Comparison of ENCODE assay signal across 9 mouse cellular contexts in the genomic region with DNA sequence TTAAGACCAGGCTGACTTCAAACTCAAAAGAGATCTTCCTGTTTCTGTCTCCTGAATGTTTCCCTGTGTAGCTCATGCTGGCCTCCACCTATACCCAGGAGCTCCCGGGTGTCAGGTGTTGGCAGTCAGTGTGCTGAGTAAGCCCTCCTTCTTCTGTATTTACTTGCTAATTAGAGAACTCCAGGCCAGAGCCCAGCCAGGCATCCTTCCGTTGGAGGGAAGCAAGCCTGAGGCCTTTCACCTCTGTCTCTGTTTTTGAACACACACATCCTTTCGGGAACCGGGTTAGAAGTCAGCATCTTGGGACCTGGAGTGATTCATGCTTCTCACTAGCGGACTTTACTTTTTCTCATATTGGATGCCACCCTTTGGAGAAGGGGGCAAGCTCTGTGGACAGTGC. TPM values are rescaled to one million over a fixed set of nuclear protein-coding genes. Genes with fewer than 3 reads are reported as not detected.
DNase-seq lines count a peak whose midpoint lies in the region; ATAC-seq and TF ChIP-seq lines count a peak whose summit lies in the region.
"Had no signal": no experiment of that assay in that cellular context is flagged by ENCODE, and none has a peak within 500 bp of the region (broad histone marks: within the 10 kb centered on the region; RNA-seq: fewer than 3 reads in every experiment).

No protein-coding gene starts in this region.

- H3K9me3 ChIP-seq in lung, embryonic 14.5 days (ENCODE audit: low read depth, low read length): no peaks in the 10 kb centered on the region
- no peaks in the 10 kb centered on the region for H3K9me3 ChIP-seq in neural tube, embryonic 15.5 days (replicated peaks)

- H3K36me3 ChIP-seq in lung, embryonic 14.5 days (ENCODE audit: insufficient read depth): peaks cover 30% of the 10 kb centered on the region
- peaks cover 22% of the 10 kb centered on the region for H3K36me3 ChIP-seq in neural tube, embryonic 15.5 days

- peak overlapping the region; percentile 77 for H3K4me3 ChIP-seq in lung, embryonic 14.5 days (ENCODE audit: low read depth, low read length)
- H3K4me3 ChIP-seq in embryonic fibroblast, embryonic 13.5 days (ENCODE audit: insufficient read depth, low read length): peak overlapping the region; percentile 62; the same call in 1 of the 2 replicates
- peak overlapping the region; percentile 67 for H3K4me3 ChIP-seq in neural tube, embryonic 15.5 days (replicated peaks)

- H3K27me3 ChIP-seq in lung, embryonic 14.5 days (ENCODE audit: insufficient read depth, low read length): no peaks in the 10 kb centered on the region
- no peaks in the 10 kb centered on the region for H3K27me3 ChIP-seq in neural tube, embryonic 15.5 days (replicated peaks)

- no peak for DNase-seq in lung, embryonic 14.5 days
- DNase-seq in lung, adult 18-20 months: no peak
- peak; percentile 61 to 68 for DNase-seq in kidney, postnatal 36 days
- DNase-seq in cerebellum, adult 8-10 months: no peak
- no peak for DNase-seq in gastrocnemius, postnatal 14 days
- no peak for DNase-seq in gastrocnemius, adult 8-10 months (ENCODE audit: low spot score in 2 of 2)

- peak overlapping the region; percentile 33; the same call in 1 of the 2 replicates for H3K9ac ChIP-seq in lung, embryonic 14.5 days
- no peak overlapping the region for H3K9ac ChIP-seq in neural tube, embryonic 15.5 days (replicated peaks)

- TF ChIP-seq POLR2A in embryonic fibroblast, embryonic 13.5 days (IDR thresholded peaks at IDR 0.05; ENCODE audit: low read depth, low read length): no peak

- no peak for ATAC-seq in lung, embryonic 14.5 days (ENCODE audit: insufficient read depth)
- ATAC-seq in neural tube, embryonic 15.5 days (ENCODE audit: low FRiP score): no peak

- 68% methylated on average over 5 of the region's 5 CpGs for WGBS in lung, embryonic 14.5 days
- 70% methylated on average over 5 of the region's 5 CpGs for WGBS in neural tube, embryonic 15.5 days

- peaks cover 12% of the 10 kb centered on the region for H3K4me1 ChIP-seq in lung, embryonic 14.5 days (ENCODE audit: insufficient read depth)
- H3K4me1 ChIP-seq in embryonic fibroblast, embryonic 13.5 days (ENCODE audit: control insufficient read depth, insufficient read depth, low read length): 0 out of 2 replicates have a peak, but pooled peaks cover 2% of the 10 kb centered on the region
- H3K4me1 ChIP-seq in neural tube, embryonic 15.5 days: peaks cover 24% of the 10 kb centered on the region

- no peak overlapping the region for H3K27ac ChIP-seq in lung, embryonic 14.5 days (ENCODE audit: low read depth)
- no peak overlapping the region for H3K27ac ChIP-seq in embryonic fibroblast, embryonic 13.5 days (ENCODE audit: insufficient read depth, low read length)
- no peak overlapping the region for H3K27ac ChIP-seq in neural tube, embryonic 15.5 days (replicated peaks)

- intact Hi-C loops in gastrocnemius, postnatal 14 days (cut with DNase I; ENCODE audit: low total_unique reads): no loop called here

- peak overlapping the region; percentile 98 for H3K4me2 ChIP-seq in lung, embryonic 14.5 days
- H3K4me2 ChIP-seq in neural tube, embryonic 15.5 days: peak overlapping the region; percentile 89

- TF ChIP-seq CTCF in lung, embryonic 14.5 days (IDR thresholded peaks at IDR 0.05; ENCODE audit: low read depth): no peak
- no peak for TF ChIP-seq CTCF in embryonic fibroblast, embryonic 13.5 days (IDR thresholded peaks at IDR 0.05; ENCODE audit: borderline replicate concordance, insufficient read depth, low read length)

RNA-seq across cellular contexts. Expression of gene Gm49325, which starts 1.4 kb away (rescaled TPM):
- polyA plus RNA-seq in lung, embryonic 14.5 days (2014; fragmentation: Nextera tagmentation; extraction: Ambion mirVana): 3.0 and 3.5 TPM in 2 replicates
- 31.7 and 53.4 TPM in 2 replicates for polyA plus RNA-seq in embryonic fibroblast, embryonic 13.5 days (2011; ENCODE audit: insufficient read length, low read depth, missing spikeins)
- 1.4 and 2.4 TPM in 2 replicates for polyA plus RNA-seq in neural tube, embryonic 15.5 days (2015; fragmentation: Nextera tagmentation; extraction: Ambion mirVana)
- 10 to 100 TPM in 1 of 2 experiments, 1 to 10 TPM in 1; 5.8 to 10.3 TPM for total RNA-seq in gastrocnemius, postnatal 14 days (2021)
- total RNA-seq in gastrocnemius, adult 8-10 months (2022): 10 to 100 TPM in 2 of 4 experiments, 1 to 10 TPM in 2; 5.7 to 18.3 (median 11.6) TPM
- total RNA-seq: neutrophil, adult 5-6 weeks had no signal

RNA-seq across cellular contexts. Expression of gene Sumo3, which starts 1.5 kb away (rescaled TPM):
- 329 and 337 TPM in 2 replicates for polyA plus RNA-seq in lung, embryonic 14.5 days (2014; fragmentation: Nextera tagmentation; extraction: Ambion mirVana)
- 130 and 167 TPM in 2 replicates for polyA plus RNA-seq in embryonic fibroblast, embryonic 13.5 days (2011; ENCODE audit: insufficient read length, low read depth, missing spikeins)
- 275 and 286 TPM in 2 replicates for polyA plus RNA-seq in neural tube, embryonic 15.5 days (2015; fragmentation: Nextera tagmentation; extraction: Ambion mirVana)
- total RNA-seq in gastrocnemius, postnatal 14 days (2021): 10 to 100 TPM; 41.9 to 46.5 TPM
- 10 to 100 TPM; 38.7 to 59.9 (median 41.6) TPM for total RNA-seq in gastrocnemius, adult 8-10 months (2022)

RNA-seq across cellular contexts. Expression of gene Ube2g2, which starts 14.6 kb away (rescaled TPM):
- 47.9 and 50.9 TPM in 2 replicates for polyA plus RNA-seq in lung, embryonic 14.5 days (2014; fragmentation: Nextera tagmentation; extraction: Ambion mirVana)
- polyA plus RNA-seq in embryonic fibroblast, embryonic 13.5 days (2011; ENCODE audit: insufficient read length, low read depth, missing spikeins): 62.1 and 63.8 TPM in 2 replicates
- 77.1 and 79.6 TPM in 2 replicates for polyA plus RNA-seq in neural tube, embryonic 15.5 days (2015; fragmentation: Nextera tagmentation; extraction: Ambion mirVana)
- 10 to 100 TPM; 79.8 to 84.4 TPM for total RNA-seq in gastrocnemius, postnatal 14 days (2021)
- total RNA-seq in gastrocnemius, adult 8-10 months (2022): 100 to 1,000 TPM in 2 of 4 experiments, 10 to 100 TPM in 2; 81.6 to 141 (median 104) TPM

RNA-seq across cellular contexts. Expression of gene Pttg1ip, which starts 25.9 kb away (rescaled TPM):
- polyA plus RNA-seq in lung, embryonic 14.5 days (2014; fragmentation: Nextera tagmentation; extraction: Ambion mirVana): 109 and 112 TPM in 2 replicates
- polyA plus RNA-seq in embryonic fibroblast, embryonic 13.5 days (2011; ENCODE audit: insufficient read length, low read depth, missing spikeins): 138 and 151 TPM in 2 replicates
- 73.9 and 91.7 TPM in 2 replicates for polyA plus RNA-seq in neural tube, embryonic 15.5 days (2015; fragmentation: Nextera tagmentation; extraction: Ambion mirVana)
- total RNA-seq in gastrocnemius, postnatal 14 days (2021): 10 to 100 TPM; 47.4 to 51.8 TPM
- total RNA-seq in gastrocnemius, adult 8-10 months (2022): 10 to 100 TPM; 15.4 to 30.1 (median 25.8) TPM

Comparison
In these comparisons a context has a peak if more than half of its experiments do, and no peak if none do; other contexts are left out.
1. DNase-seq: peak in kidney, postnatal 36 days (2 of 2); none in lung, embryonic 14.5 days (single experiment), lung, adult 18-20 months (0 of 2), cerebellum, adult 8-10 months (single experiment), gastrocnemius, postnatal 14 days (single experiment) and gastrocnemius, adult 8-10 months (0 of 2).
2. Peak in every context shown above with its lines, with median percentiles within 50 percentile points of each other: H3K4me3 ChIP-seq.